Mouse (Mus musculus) embryonic facial prominence, embryonic 15.5 days (tissue): ENCODE measurements around the gene Snx6. TPM values are rescaled to one million over a fixed set of nuclear protein-coding genes. Genes with fewer than 3 reads are reported as not detected.
"Not testable (repeated sequence)": the region's sequence is repeated elsewhere in the genome, so short reads cannot be mapped to it uniquely, and the experiment has no call there.

Experiments used
- ATAC-seq: fragments of 200-750 bp; cut with Nextera tagmentation; 2 replicates; pipeline ENCODE4 v1.8.0; 2017; ENCODE audit warnings: low read depth, moderate TSS enrichment; ENCODE audit not compliant: insufficient number of reproducible peaks, low FRiP score, low TSS enrichment
- H3K27ac ChIP-seq: fragments of 300-500 bp; sonication (generic); replicated peaks from 2 replicates; pipeline ENCODE4 v1.5.1; 2015; ENCODE audit warnings: mild to moderate bottlenecking, inconsistent platforms
- H3K27me3 ChIP-seq: fragments of 300-500 bp; sonication (generic); 2 replicates; pipeline ENCODE4 v1.6.1; 2015; ENCODE audit warnings: inconsistent platforms
- H3K36me3 ChIP-seq: fragments of 300-500 bp; sonication (generic); 2 replicates; pipeline ENCODE4 v1.6.1; 2015; ENCODE audit warnings: mild to moderate bottlenecking, inconsistent platforms
- H3K4me1 ChIP-seq: fragments of 300-500 bp; sonication (generic); 2 replicates; pipeline ENCODE4 v1.6.1; 2015; ENCODE audit warnings: inconsistent platforms
- H3K4me2 ChIP-seq: fragments of 300-500 bp; sonication (generic); replicated peaks from 2 replicates; pipeline ENCODE4 v1.6.1; 2015; ENCODE audit warnings: mild to moderate bottlenecking, inconsistent platforms
- H3K4me3 ChIP-seq: fragments of 300-500 bp; sonication (generic); replicated peaks from 2 replicates; pipeline ENCODE4 v1.5.1; 2015; ENCODE audit warnings: mild to moderate bottlenecking, inconsistent platforms
- H3K9ac ChIP-seq: fragments of 300-500 bp; sonication (generic); 2 replicates; pipeline ENCODE4 v1.6.1; 2015; ENCODE audit warnings: inconsistent platforms
- H3K9me3 ChIP-seq: fragments of 300-500 bp; sonication (generic); replicated peaks from 2 replicates; pipeline ENCODE4 v1.6.1; 2016; ENCODE audit warnings: inconsistent platforms
- WGBS: fragments of 180-500 bp; shearing (Covaris S2); methylation state at CpG from one replicate; pipeline ENCODE4 v1.1.7; 2015; 5-methylcytosine and 5-hydroxymethylcytosine counted together
- polyA plus RNA-seq: library from polyadenylated mRNA; unstranded; fragments of >200 nt; fragmentation: Nextera tagmentation; extraction: Ambion mirVana; gene quantifications from 2 replicates; pipeline ENCODE4 v1.2.1, GENCODE M21; 2015

The Snx6 gene
- polyA plus RNA-seq: 161 and 163 TPM in 2 replicates

DNA sequence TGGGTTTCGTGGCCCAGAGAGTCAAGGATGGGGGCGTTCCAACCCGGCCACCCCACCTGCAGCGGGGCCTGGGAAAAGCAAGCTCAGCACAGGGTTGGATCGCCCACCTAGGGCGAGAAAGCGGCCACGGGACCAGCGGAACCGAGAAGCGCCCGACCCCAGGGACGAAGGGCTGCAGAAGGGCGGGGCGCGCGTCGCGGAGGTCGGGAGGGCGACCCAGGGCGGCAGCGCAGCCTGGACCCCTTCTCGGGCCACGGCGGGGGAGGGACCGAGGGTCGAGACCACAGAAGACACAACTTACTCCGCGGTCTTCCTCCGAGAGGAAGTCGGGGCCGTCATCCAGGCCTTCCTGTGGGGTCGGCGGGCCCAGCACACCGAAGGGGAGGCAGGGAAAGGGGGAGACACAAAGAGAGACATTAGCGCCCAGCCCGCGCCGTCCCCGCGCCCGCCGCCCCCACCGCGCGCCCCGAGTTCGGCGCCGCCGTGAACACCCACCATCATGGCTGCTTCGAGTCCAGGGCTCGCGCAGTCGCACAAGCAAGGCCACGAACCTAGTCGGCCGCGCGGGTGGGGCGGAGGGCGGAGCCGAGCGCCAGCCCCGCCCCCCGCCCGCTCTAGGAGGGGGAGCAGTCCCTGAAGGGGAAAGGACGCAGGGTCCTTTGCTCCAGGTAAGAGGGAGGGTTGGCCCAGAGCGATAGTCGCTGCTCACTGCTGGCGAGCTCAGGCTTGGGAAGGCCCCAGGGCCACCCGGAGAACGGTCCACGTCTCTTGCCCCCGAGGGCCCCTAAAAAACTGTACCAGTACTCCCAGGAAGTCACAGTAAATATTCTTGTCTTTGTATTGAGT, at the start of gene Snx6:
Snx6 (minus strand) TSS at position 551 of the 846 bp plus-strand sequence.
- Histone ChIP-seq H3K4me2 (peak within 1 kb of the TSS; percentile 56), H3K9ac (peak within 1 kb of the TSS; percentile 98), H3K4me1 (peaks cover 29% of the 10 kb centered on the region), H3K27me3 (no peaks in the 10 kb centered on the region), H3K27ac (peak within 1 kb of the TSS; percentile 87), H3K9me3 (no peaks in the 10 kb centered on the region), H3K36me3 (no peaks in the 10 kb centered on the region), H3K4me3 (peak within 1 kb of the TSS; percentile 98)
- peak; percentile 94 for ATAC-seq
- WGBS: under 1% methylated on average over 76 of the region's 76 CpGs

GRCm38 (mm10) chr12:54844415-54844814, 48.9 kb upstream of the Snx6 start:
- ATAC-seq: no peak
- no peak overlapping the region for H3K4me3 ChIP-seq
- H3K9me3 ChIP-seq: no peaks in the 10 kb centered on the region
- no peak overlapping the region for H3K9ac ChIP-seq
- H3K4me1 ChIP-seq: no peaks in the 10 kb centered on the region
- H3K4me2 ChIP-seq: no peak overlapping the region
- no peaks in the 10 kb centered on the region for H3K27me3 ChIP-seq
- 0 out of 2 replicates have a peak, but pooled peaks cover 3% of the 10 kb centered on the region for H3K36me3 ChIP-seq
- H3K27ac ChIP-seq: no peak overlapping the region

GRCm38 (mm10) chr12:54841576-54841975, 46.1 kb upstream of the Snx6 start:
- WGBS: 93% methylated on average over 1 of the region's 1 CpGs
- H3K4me3 ChIP-seq: no peak overlapping the region
- no peak overlapping the region for H3K9ac ChIP-seq
- no peak overlapping the region for H3K27ac ChIP-seq
- H3K4me1 ChIP-seq: 0 out of 2 replicates have a peak, but pooled peaks cover 1% of the 10 kb centered on the region
- no peaks in the 10 kb centered on the region for H3K9me3 ChIP-seq
- H3K36me3 ChIP-seq: no peaks in the 10 kb centered on the region
- H3K27me3 ChIP-seq: no peaks in the 10 kb centered on the region
- H3K4me2 ChIP-seq: no peak overlapping the region
- ATAC-seq: no peak

- ATAC-seq: no peak
- H3K4me2 ChIP-seq: no peak overlapping the region
Observed at GRCm38 (mm10) chr12:54839815-54840214, 44.3 kb upstream of the Snx6 start.

GRCm38 (mm10) chr12:54838931-54839330, 43.4 kb upstream of the Snx6 start:
- H3K4me3 ChIP-seq: no peak overlapping the region
- no peak overlapping the region for H3K27ac ChIP-seq
- ATAC-seq: no peak

More at GRCm38 (mm10) chr12:54839815-54840214, 44.3 kb upstream of the Snx6 start:
- H3K27me3 ChIP-seq: no peaks in the 10 kb centered on the region
- peaks cover 13% of the 10 kb centered on the region for H3K4me1 ChIP-seq
- no peaks in the 10 kb centered on the region for H3K9me3 ChIP-seq
- H3K9ac ChIP-seq: no peak overlapping the region
- no peaks in the 10 kb centered on the region for H3K36me3 ChIP-seq
- WGBS: 75% methylated on average over 2 of the region's 2 CpGs
- H3K27ac ChIP-seq: no peak overlapping the region
- no peak overlapping the region for H3K4me3 ChIP-seq

GRCm38 (mm10) chr12:54835608-54836570, 40.4 kb upstream of the Snx6 start:
- Histone ChIP-seq H3K9ac (no peak overlapping the region), H3K27ac (peak overlapping the region; percentile 73)
- WGBS: 71% methylated on average over 18 of the region's 18 CpGs

More at GRCm38 (mm10) chr12:54838931-54839330, 43.4 kb upstream of the Snx6 start:
- Histone ChIP-seq H3K27me3 (no peaks in the 10 kb centered on the region), H3K36me3 (no peaks in the 10 kb centered on the region), H3K9me3 (no peaks in the 10 kb centered on the region), H3K9ac (no peak overlapping the region), H3K4me2 (no peak overlapping the region), H3K4me1 (peaks cover 17% of the 10 kb centered on the region)

DNA sequence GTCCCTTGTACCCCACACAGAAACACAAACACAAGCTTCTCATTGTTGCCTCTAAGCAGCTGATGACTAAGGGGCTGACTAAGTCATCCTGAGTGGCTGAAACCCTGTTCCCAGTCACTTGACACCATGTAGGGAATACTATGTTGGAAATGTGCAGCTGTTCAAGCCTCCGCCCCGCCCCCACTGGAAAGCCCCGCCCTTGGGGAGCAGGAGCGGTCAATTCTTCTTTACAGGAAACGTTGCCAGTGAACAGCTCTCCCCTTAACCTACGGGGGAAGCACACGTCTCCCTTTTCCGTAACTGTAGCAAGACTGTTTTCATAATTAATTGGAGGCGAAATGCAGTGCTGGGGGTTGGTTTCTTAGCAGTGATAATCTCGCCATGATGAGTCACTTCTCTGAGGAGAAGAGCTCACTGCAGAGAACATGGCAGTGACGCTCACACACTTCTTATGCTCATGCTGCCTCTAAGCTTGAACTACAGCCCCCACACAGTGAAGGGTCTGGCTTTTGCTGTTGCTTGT, 39.5 kb upstream of the Snx6 start:
- peaks cover 20% of the 10 kb centered on the region for H3K4me1 ChIP-seq

More at GRCm38 (mm10) chr12:54835608-54836570, 40.4 kb upstream of the Snx6 start:
- Histone ChIP-seq H3K4me3 (no peak overlapping the region), H3K27me3 (no peaks in the 10 kb centered on the region), H3K4me2 (peak overlapping the region; percentile 49; the same call in 1 of the 2 replicates), H3K36me3 (no peaks in the 10 kb centered on the region), H3K9me3 (no peaks in the 10 kb centered on the region), H3K4me1 (peaks cover 20% of the 10 kb centered on the region)
- no peak for ATAC-seq

GRCm38 (mm10) chr12:54833856-54834399, 38.4 kb upstream of the Snx6 start:
- Histone ChIP-seq H3K36me3 (no peaks in the 10 kb centered on the region), H3K4me3 (no peak overlapping the region), H3K27ac (0 out of 2 replicates have a peak overlapping the region, but pooled peaks have one; percentile 55), H3K27me3 (no peaks in the 10 kb centered on the region), H3K4me1 (peaks cover 20% of the 10 kb centered on the region), H3K9ac (no peak overlapping the region), H3K9me3 (no peaks in the 10 kb centered on the region), H3K4me2 (no peak overlapping the region)
- 60% methylated on average over 9 of the region's 9 CpGs for WGBS
- 0 out of 2 replicates have a peak, but pooled peaks have one; percentile 13 for ATAC-seq

More for the DNA sequence above, 39.5 kb upstream of the Snx6 start:
- 3% methylated on average over 11 of the region's 11 CpGs for WGBS
- peak overlapping the region; percentile 49 for H3K4me2 ChIP-seq
- peak overlapping the region; percentile 38 for H3K4me3 ChIP-seq
- H3K27ac ChIP-seq: peak overlapping the region; percentile 73
- H3K9me3 ChIP-seq: no peaks in the 10 kb centered on the region
- ATAC-seq: peak; percentile 79
- no peak overlapping the region for H3K9ac ChIP-seq
- H3K36me3 ChIP-seq: no peaks in the 10 kb centered on the region
- no peaks in the 10 kb centered on the region for H3K27me3 ChIP-seq

DNA sequence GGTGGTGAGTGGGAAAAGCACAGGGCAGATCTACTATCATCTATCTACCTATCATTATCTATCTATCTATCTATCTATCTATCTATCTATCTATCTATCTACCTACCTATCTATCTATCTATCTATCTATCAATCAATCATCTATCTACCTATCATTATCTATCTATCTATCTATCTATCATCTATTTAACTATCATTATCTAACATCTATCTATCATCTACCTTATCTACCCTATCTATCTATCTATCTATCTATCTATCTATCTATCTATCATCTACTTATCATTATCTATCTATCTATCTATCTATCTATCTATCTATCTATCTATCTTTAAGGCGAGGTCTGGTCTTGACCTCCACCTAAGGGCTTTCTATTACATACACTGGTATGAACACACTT, 36.4 kb upstream of the Snx6 start:
- peaks cover 20% of the 10 kb centered on the region for H3K4me1 ChIP-seq
- H3K27ac ChIP-seq, H3K27me3 ChIP-seq, H3K4me3 ChIP-seq, H3K9me3 ChIP-seq, H3K9ac ChIP-seq, H3K4me2 ChIP-seq, ATAC-seq, H3K36me3 ChIP-seq: not testable (repeated sequence)
- 78% methylated on average over 1 of the region's 1 CpGs for WGBS

DNA sequence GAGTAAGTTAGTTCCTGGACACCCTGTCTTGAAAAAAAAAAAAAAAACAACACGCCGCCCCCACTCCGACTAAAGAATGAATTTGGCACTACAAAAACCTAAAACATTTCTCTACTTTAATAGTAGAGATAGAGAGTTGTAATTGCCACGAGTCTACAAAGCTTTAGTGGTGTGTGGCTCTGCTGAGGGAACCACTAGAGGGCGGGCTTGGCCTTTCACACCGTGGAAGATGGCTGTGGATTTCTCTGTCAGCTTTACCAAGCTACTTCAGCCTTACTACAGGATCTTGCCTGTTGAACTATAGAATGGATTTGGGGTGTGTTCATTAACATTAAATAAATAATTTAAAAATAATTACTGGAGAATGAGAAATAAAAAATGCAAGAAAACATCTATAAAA, 35.1 kb upstream of the Snx6 start:
- H3K36me3 ChIP-seq: no peaks in the 10 kb centered on the region
- H3K27ac ChIP-seq: no peak overlapping the region
- H3K27me3 ChIP-seq: no peaks in the 10 kb centered on the region
- no peak overlapping the region for H3K9ac ChIP-seq
- H3K4me1 ChIP-seq: peaks cover 13% of the 10 kb centered on the region
- no peak overlapping the region for H3K4me3 ChIP-seq
- no peak overlapping the region for H3K4me2 ChIP-seq
- no peaks in the 10 kb centered on the region for H3K9me3 ChIP-seq
- 0 out of 2 replicates have a peak, but pooled peaks have one; percentile 59 for ATAC-seq
- 19% methylated on average over 6 of the region's 6 CpGs for WGBS
